Mouse (Mus musculus): Measurements from ENCODE around the gene Rnf39. TPM values are rescaled to one million over a fixed set of nuclear protein-coding genes. Genes with fewer than 3 reads are reported as not detected.

Gene Rnf39
- polyA plus RNA-seq, 1 experiment, result not detected

DNA sequence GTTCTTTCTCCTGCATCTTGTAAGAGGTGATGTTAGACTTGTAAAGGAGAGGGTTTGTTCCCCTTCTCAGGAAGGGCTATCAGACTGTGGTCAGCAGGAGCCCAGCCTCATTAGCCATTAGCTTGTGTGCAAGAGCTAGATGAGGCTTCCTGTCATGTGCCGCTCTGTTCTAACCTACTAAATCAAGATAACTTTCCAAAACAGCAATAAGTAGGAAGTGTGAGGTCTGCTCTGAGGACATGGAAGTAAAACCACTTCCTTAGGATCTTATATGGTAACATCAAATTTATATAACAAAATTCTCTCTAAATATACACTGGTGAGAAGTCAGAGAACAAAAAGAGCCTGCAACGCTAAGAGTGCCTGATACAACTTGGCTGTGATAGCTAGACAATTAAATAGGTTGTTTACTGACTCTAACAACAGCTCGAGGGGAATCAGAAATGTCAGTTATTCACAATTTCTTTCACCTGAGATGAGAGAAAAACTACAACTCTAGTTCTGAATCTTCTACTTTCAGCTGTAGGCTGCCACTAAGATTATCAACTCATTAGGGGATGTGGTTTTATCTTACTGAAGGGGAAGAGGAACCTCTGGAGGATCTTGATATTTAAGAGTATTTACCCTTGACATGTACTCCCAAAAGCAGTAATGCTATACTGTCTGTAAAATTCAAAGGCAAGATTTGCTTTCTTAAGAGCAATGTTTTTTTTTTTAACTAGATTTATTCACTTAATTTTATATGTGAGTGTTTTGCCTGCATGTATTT, 49.8 kb downstream of the Rnf39 start:
- 2% methylated on average over 3 of the region's 3 CpGs for WGBS
- H3K4me1 ChIP-seq (ENCODE audit: control insufficient read depth, insufficient read depth, low read length), result no peaks in the 10 kb centered on the region
- no peak overlapping the region for H3K4me3 ChIP-seq (replicated peaks; ENCODE audit: control insufficient read depth, low read depth, low read length)
- TF ChIP-seq POLR2A (IDR thresholded peaks at IDR 0.05; ENCODE audit: borderline replicate concordance, control insufficient read depth, low read depth, low read length) (no peak), CTCF (IDR thresholded peaks at IDR 0.05; ENCODE audit: control insufficient read depth, insufficient read depth, low read length) (no peak)
- no peak overlapping the region for H3K27ac ChIP-seq (ENCODE audit: control insufficient read depth, insufficient read depth, low read depth, low read length, poor library complexity)

GRCm38 (mm10) chr17:36993770-36994325, 51.1 kb downstream of the Rnf39 start:
- H3K4me3 ChIP-seq (replicated peaks; ENCODE audit: control insufficient read depth, low read depth, low read length), result no peak overlapping the region
- H3K27ac ChIP-seq (ENCODE audit: control insufficient read depth, insufficient read depth, low read depth, low read length, poor library complexity), result no peak overlapping the region
- TF ChIP-seq POLR2A (IDR thresholded peaks at IDR 0.05; ENCODE audit: borderline replicate concordance, control insufficient read depth, low read depth, low read length), result no peak
- TF ChIP-seq CTCF (IDR thresholded peaks at IDR 0.05; ENCODE audit: control insufficient read depth, insufficient read depth, low read length), result no peak
- 70% methylated on average over 4 of the region's 4 CpGs for WGBS
- no peaks in the 10 kb centered on the region for H3K4me1 ChIP-seq (ENCODE audit: control insufficient read depth, insufficient read depth, low read length)

DNA sequence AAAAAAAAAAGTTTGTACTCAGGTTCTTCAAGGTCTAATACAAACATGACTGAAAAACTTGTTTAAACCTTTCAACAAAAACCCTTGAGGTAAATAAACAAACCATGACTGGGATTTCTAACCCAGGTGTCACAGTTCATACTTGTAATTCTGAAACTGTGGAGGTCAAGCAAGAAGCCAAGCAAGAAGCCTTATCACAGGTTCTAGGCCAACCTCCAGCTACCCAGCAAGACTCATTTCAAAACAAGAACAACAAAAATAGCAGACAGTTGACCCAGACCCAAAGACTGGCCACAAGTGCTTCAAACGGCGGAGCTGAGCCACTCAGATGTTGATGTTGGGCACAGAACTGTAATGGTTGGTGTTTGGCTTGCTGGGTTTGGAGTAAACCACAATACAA, 51.8 kb downstream of the Rnf39 start:
- Histone ChIP-seq H3K4me1 (ENCODE audit: control insufficient read depth, insufficient read depth, low read length) (no peaks in the 10 kb centered on the region), H3K27ac (ENCODE audit: control insufficient read depth, insufficient read depth, low read depth, low read length, poor library complexity) (no peak overlapping the region), H3K4me3 (replicated peaks; ENCODE audit: control insufficient read depth, low read depth, low read length) (no peak overlapping the region)
- WGBS, result 72% methylated on average over 2 of the region's 2 CpGs
- TF ChIP-seq CTCF (IDR thresholded peaks at IDR 0.05; ENCODE audit: control insufficient read depth, insufficient read depth, low read length), result no peak
- TF ChIP-seq POLR2A (IDR thresholded peaks at IDR 0.05; ENCODE audit: borderline replicate concordance, control insufficient read depth, low read depth, low read length), result no peak

DNA sequence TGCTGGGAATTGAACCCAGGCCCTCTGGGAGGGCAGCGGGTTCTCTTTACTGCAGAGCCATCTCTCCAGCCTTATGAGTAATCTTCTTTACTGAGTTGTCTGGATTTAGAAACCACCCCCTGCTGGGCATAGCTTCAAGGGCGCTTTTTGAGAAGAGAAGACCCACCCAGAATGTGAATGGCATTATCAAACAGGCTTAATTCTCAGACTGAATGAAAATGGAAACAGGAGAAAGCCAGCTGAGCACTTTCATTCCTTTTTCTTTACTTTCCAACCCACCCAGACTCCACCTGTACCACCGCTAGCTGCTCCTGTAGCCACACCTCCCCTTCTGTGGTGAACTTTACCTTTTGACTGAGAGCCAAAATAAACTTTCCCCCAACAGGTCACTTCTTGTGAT, 52.7 kb downstream of the Rnf39 start:
- TF ChIP-seq POLR2A (IDR thresholded peaks at IDR 0.05; ENCODE audit: borderline replicate concordance, control insufficient read depth, low read depth, low read length), result no peak
- no peak for TF ChIP-seq CTCF (IDR thresholded peaks at IDR 0.05; ENCODE audit: control insufficient read depth, insufficient read depth, low read length)
- WGBS, result 77% methylated on average over 3 of the region's 3 CpGs
- Histone ChIP-seq H3K27ac (ENCODE audit: control insufficient read depth, insufficient read depth, low read depth, low read length, poor library complexity) (no peak overlapping the region), H3K4me3 (replicated peaks; ENCODE audit: control insufficient read depth, low read depth, low read length) (no peak overlapping the region), H3K4me1 (ENCODE audit: control insufficient read depth, insufficient read depth, low read length) (no peaks in the 10 kb centered on the region)

DNA sequence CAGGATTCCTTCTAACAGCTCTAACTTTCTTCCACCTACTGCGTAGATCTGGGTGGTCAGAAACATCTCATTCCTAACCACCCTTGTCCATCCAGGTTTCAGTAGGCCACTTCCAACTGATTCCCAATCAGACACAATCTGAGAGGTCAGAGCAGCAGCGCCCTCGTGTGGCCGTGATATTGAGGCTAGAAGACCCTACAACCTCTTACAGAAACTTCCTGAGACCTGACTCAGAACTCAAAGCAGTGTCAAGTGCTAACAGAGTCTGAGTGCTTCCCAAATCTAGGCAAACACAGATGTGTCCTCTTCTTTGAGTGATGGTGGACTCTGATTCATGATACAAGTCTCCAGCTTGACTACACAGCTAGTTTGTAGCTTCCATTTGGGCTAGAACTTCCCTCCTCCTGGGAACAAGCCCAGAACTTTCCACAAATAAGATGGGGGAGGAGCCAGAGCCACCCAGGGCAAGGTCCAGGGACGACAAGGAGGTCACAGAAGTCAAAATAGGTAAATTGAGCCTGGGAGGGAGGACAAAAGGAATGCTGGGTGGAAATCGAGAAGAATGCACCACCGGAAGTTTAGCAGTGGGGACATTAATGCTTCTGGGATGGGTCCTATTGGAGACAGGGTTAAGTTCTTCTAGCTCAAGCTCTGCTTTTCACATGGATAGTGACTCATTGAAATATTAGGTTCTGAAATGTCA, 54.5 kb downstream of the Rnf39 start:
- Histone ChIP-seq H3K4me1 (ENCODE audit: control insufficient read depth, insufficient read depth, low read length) (no peaks in the 10 kb centered on the region), H3K4me3 (replicated peaks; ENCODE audit: control insufficient read depth, low read depth, low read length) (no peak overlapping the region), H3K27ac (ENCODE audit: control insufficient read depth, insufficient read depth, low read depth, low read length, poor library complexity) (no peak overlapping the region)
- TF ChIP-seq POLR2A (IDR thresholded peaks at IDR 0.05; ENCODE audit: borderline replicate concordance, control insufficient read depth, low read depth, low read length), result no peak
- peak; percentile 80 for TF ChIP-seq CTCF (IDR thresholded peaks at IDR 0.05; ENCODE audit: control insufficient read depth, insufficient read depth, low read length)
- 28% methylated on average over 7 of the region's 7 CpGs for WGBS

Other genes starting within 250 kb of the Rnf39 start
- not detected in 2 replicates for gene H2-M10.5, start 170.0 kb upstream of the Rnf39 start, polyA plus RNA-seq (2011; ENCODE audit: insufficient read depth, insufficient read length, low replicate concordance, missing spikeins)
- gene H2-M10.6, start 130.7 kb upstream of the Rnf39 start, polyA plus RNA-seq (2011; ENCODE audit: insufficient read depth, insufficient read length, low replicate concordance, missing spikeins), result not detected in 2 replicates
- gene Trim26, start 105.8 kb upstream of the Rnf39 start, polyA plus RNA-seq (2011; ENCODE audit: insufficient read depth, insufficient read length, low replicate concordance, missing spikeins), result 20.9 and 39.6 TPM in 2 replicates
- 1.6 TPM in 1 of 2 replicates, not detected in the other for gene Trim15, start 75.7 kb upstream of the Rnf39 start, polyA plus RNA-seq (2011; ENCODE audit: insufficient read depth, insufficient read length, low replicate concordance, missing spikeins)
- 108 and 159 TPM in 2 replicates for gene Trim10, start 73.3 kb upstream of the Rnf39 start, polyA plus RNA-seq (2011; ENCODE audit: insufficient read depth, insufficient read length, low replicate concordance, missing spikeins)
- gene Trim40, start 52.8 kb upstream of the Rnf39 start, polyA plus RNA-seq (2011; ENCODE audit: insufficient read depth, insufficient read length, low replicate concordance, missing spikeins), result not detected in 2 replicates
- not detected in 2 replicates for gene Trim31, start 44.8 kb upstream of the Rnf39 start, polyA plus RNA-seq (2011; ENCODE audit: insufficient read depth, insufficient read length, low replicate concordance, missing spikeins)
- 21.2 and 37.5 TPM in 2 replicates for gene Ppp1r11, start 8.8 kb downstream of the Rnf39 start, polyA plus RNA-seq (2011; ENCODE audit: insufficient read depth, insufficient read length, low replicate concordance, missing spikeins)
- 53.8 and 62.7 TPM in 2 replicates for gene Znrd1, start 15.6 kb downstream of the Rnf39 start, polyA plus RNA-seq (2011; ENCODE audit: insufficient read depth, insufficient read length, low replicate concordance, missing spikeins)
- gene Znrd1as, start 15.7 kb downstream of the Rnf39 start, polyA plus RNA-seq (2011; ENCODE audit: insufficient read depth, insufficient read length, low replicate concordance, missing spikeins), result 4.0 and 7.8 TPM in 2 replicates
- 1.8 TPM in 1 of 2 replicates, not detected in the other for gene 2410137M14Rik, start 38.3 kb downstream of the Rnf39 start, polyA plus RNA-seq (2011; ENCODE audit: insufficient read depth, insufficient read length, low replicate concordance, missing spikeins)
- 5.6 and 15.2 TPM in 2 replicates for gene H2-M5, start 46.6 kb downstream of the Rnf39 start, polyA plus RNA-seq (2011; ENCODE audit: insufficient read depth, insufficient read length, low replicate concordance, missing spikeins)
- gene Zfp57, start 58.2 kb downstream of the Rnf39 start, polyA plus RNA-seq (2011; ENCODE audit: insufficient read depth, insufficient read length, low replicate concordance, missing spikeins), result 1.3 and 19.0 TPM in 2 replicates
- gene Mog, start 80.5 kb downstream of the Rnf39 start, polyA plus RNA-seq (2011; ENCODE audit: insufficient read depth, insufficient read length, low replicate concordance, missing spikeins), result not detected in 2 replicates
- gene Gabbr1, start 103.0 kb downstream of the Rnf39 start, polyA plus RNA-seq (2011; ENCODE audit: insufficient read depth, insufficient read length, low replicate concordance, missing spikeins), result 19.5 and 47.1 TPM in 2 replicates
- gene Olfr90, start 145.6 kb downstream of the Rnf39 start, polyA plus RNA-seq (2011; ENCODE audit: insufficient read depth, insufficient read length, low replicate concordance, missing spikeins), result not detected in 2 replicates
- not detected in 2 replicates for gene Olfr91, start 155.4 kb downstream of the Rnf39 start, polyA plus RNA-seq (2011; ENCODE audit: insufficient read depth, insufficient read length, low replicate concordance, missing spikeins)
- gene Olfr92, start 177.2 kb downstream of the Rnf39 start, polyA plus RNA-seq (2011; ENCODE audit: insufficient read depth, insufficient read length, low replicate concordance, missing spikeins), result not detected in 2 replicates
- gene Olfr93, start 218.6 kb downstream of the Rnf39 start, polyA plus RNA-seq (2011; ENCODE audit: insufficient read depth, insufficient read length, low replicate concordance, missing spikeins), result not detected in 2 replicates

All from bone marrow, adult 2 months (tissue).